Comparison of ENCODE assay signal across 10 mouse cellular contexts in the genomic region with DNA sequence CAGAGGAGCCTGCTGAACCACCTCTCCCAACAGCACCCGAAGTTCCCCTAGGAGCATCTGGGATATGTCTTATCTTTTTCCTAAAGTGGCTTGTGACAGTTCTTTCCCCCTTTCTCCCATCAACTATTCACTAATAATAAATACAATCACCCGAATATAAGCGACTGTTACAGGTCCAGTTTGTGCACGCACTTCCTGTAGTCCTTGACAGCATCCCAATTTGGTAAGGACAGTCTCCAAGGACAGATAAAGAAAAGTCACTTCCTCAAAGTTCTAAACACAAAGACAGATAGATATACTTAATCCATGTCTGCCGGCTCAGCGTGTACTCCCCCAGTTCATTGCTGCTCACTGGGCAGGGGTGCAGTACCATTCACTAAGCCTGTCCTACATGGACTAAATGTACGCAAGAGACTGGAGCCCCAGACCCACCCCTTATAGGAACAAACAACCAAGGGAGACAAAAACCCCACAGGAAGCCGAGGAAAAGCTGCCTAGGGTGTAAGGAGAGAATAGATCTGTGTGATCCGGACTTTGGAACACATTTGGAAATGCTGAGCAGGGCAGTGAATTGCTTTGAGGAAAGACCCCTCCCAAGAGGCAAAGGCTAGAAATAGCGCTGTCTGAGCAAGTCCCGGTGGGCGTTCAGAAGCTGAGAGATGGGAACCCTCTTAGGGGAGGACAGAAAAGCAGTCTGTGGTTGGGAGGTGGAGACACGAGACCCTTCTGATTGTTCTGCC. TPM values are rescaled to one million over a fixed set of nuclear protein-coding genes. Genes with fewer than 3 reads are reported as not detected.
DNase-seq lines count a peak whose midpoint lies in the region; ATAC-seq lines count a peak whose summit lies in the region.
"Had no signal": no experiment of that assay in that cellular context is flagged by ENCODE, and none has a peak within 500 bp of the region (broad histone marks: within the 10 kb centered on the region; RNA-seq: fewer than 3 reads in every experiment).

No protein-coding gene starts in this region.

- peak; percentile 56 to 84 for DNase-seq in adrenal gland, adult (ENCODE audit: inconsistent age in 2 of 2, low spot score in 1 of 2)
- no peak for DNase-seq in adrenal gland, postnatal 4 days (ENCODE audit: low spot score in 2 of 2)
- DNase-seq in lung, postnatal 36 days, result peak; percentile 15
- no peak for DNase-seq in lung, postnatal 4 days
- no peak for DNase-seq in spleen, adult 12 weeks (ENCODE audit: low spot score)
- no peak for DNase-seq in ovary, adult 18-20 months (ENCODE audit: low spot score)
- DNase-seq: cerebellum, postnatal 36 days had no signal

- H3K4me2 ChIP-seq in heart, embryonic 12.5 days, result peak overlapping the region; percentile 35
- H3K4me2 ChIP-seq: limb, embryonic 15.5 days had no signal

- peaks cover 15% of the 10 kb centered on the region for H3K4me1 ChIP-seq in heart, embryonic 12.5 days (replicated peaks)
- H3K4me1 ChIP-seq: limb, embryonic 15.5 days had no signal

- H3K27ac ChIP-seq in heart, embryonic 12.5 days (ENCODE audit: poor library complexity, severe bottlenecking), result no peak overlapping the region
- H3K27ac ChIP-seq: limb, embryonic 15.5 days had no signal

- H3K36me3 ChIP-seq in heart, embryonic 12.5 days, result no peaks in the 10 kb centered on the region
- H3K36me3 ChIP-seq: limb, embryonic 15.5 days had no signal

- H3K27me3 ChIP-seq in heart, embryonic 12.5 days (replicated peaks), result no peaks in the 10 kb centered on the region
- H3K27me3 ChIP-seq: limb, embryonic 15.5 days had no signal

- H3K9me3 ChIP-seq in heart, embryonic 12.5 days (replicated peaks), result no peaks in the 10 kb centered on the region
- H3K9me3 ChIP-seq: limb, embryonic 15.5 days had no signal

- no peak overlapping the region for H3K4me3 ChIP-seq in heart, embryonic 12.5 days
- H3K4me3 ChIP-seq: limb, embryonic 15.5 days had no signal

- WGBS in heart, embryonic 12.5 days, result 26% methylated on average over 13 of the region's 13 CpGs

- H3K9ac ChIP-seq in heart, embryonic 12.5 days, result no peak overlapping the region; the same call in 1 of the 2 replicates
- H3K9ac ChIP-seq: limb, embryonic 15.5 days had no signal

- no peak for ATAC-seq in heart, embryonic 12.5 days (ENCODE audit: insufficient number of reproducible peaks, low FRiP score)
- ATAC-seq in megakaryocyte progenitor cell, adult 5-6 weeks (replicated peaks; ENCODE audit: poor library complexity), result 0 out of 2 replicates have a peak, but pooled peaks have one; percentile 17

RNA-seq across cellular contexts. Expression of a gene that starts 1.3 kb away (rescaled TPM):
- 10 to 100 TPM; 27.9 to 28.6 TPM for total RNA-seq in adrenal gland, postnatal 4 days (2021)
- 0.17 and 0.28 TPM in 2 replicates for polyA plus RNA-seq in heart, embryonic 12.5 days (2016; fragmentation: Nextera tagmentation; extraction: Ambion mirVana)
- not detected in 2 replicates for total RNA-seq in megakaryocyte progenitor cell, adult 5-6 weeks (2015)
- total RNA-seq in megakaryocyte progenitor cell, adult 5-6 weeks (2017), result not detected in 2 replicates

RNA-seq across cellular contexts. Expression of a gene that starts 20.9 kb away (rescaled TPM):
- 10 to 100 TPM; 54.7 to 55.4 TPM for total RNA-seq in adrenal gland, postnatal 4 days (2021)
- polyA plus RNA-seq in heart, embryonic 12.5 days (2016; fragmentation: Nextera tagmentation; extraction: Ambion mirVana), result 115 TPM in 2 replicates
- total RNA-seq in megakaryocyte progenitor cell, adult 5-6 weeks (2015), result 22.9 and 23.5 TPM in 2 replicates
- total RNA-seq in megakaryocyte progenitor cell, adult 5-6 weeks (2017), result 14.9 and 16.0 TPM in 2 replicates

RNA-seq across cellular contexts. Expression of a gene that starts 23.7 kb away (rescaled TPM):
- total RNA-seq in adrenal gland, postnatal 4 days (2021), result under 1 TPM; 0.73 to 0.95 TPM
- polyA plus RNA-seq in heart, embryonic 12.5 days (2016; fragmentation: Nextera tagmentation; extraction: Ambion mirVana), result 0.60 and 0.73 TPM in 2 replicates
- 0.77 and 1.6 TPM in 2 replicates for total RNA-seq in megakaryocyte progenitor cell, adult 5-6 weeks (2015)
- total RNA-seq in megakaryocyte progenitor cell, adult 5-6 weeks (2017), result 0.25 and 0.47 TPM in 2 replicates

Comparison
In these comparisons a context has a peak if more than half of its experiments do, and no peak if none do; other contexts are left out.
1. DNase-seq: peak in adrenal gland, adult (2 of 2) and lung, postnatal 36 days (single experiment); none in adrenal gland, postnatal 4 days (0 of 2), lung, postnatal 4 days (0 of 2), spleen, adult 12 weeks (single experiment) and ovary, adult 18-20 months (single experiment).
2. RNA of a gene that starts 1.3 kb away (total RNA-seq): 27.9 to 28.6 TPM in adrenal gland, postnatal 4 days; not detected in megakaryocyte progenitor cell, adult 5-6 weeks; every median in the first group is over 10 times any median in the second.